Mouse (Mus musculus): ENCODE results near the gene Cd7.
"Not testable (repeated sequence)": the region's sequence is repeated elsewhere in the genome, so short reads cannot be mapped to it uniquely, and the experiment has no call there.

The Cd7 gene

GRCm38 (mm10) chr11:121045286-121045685 is 6.1 kb upstream of the Cd7 start:
- peak; percentile 19 to 46 for DNase-seq

DNA sequence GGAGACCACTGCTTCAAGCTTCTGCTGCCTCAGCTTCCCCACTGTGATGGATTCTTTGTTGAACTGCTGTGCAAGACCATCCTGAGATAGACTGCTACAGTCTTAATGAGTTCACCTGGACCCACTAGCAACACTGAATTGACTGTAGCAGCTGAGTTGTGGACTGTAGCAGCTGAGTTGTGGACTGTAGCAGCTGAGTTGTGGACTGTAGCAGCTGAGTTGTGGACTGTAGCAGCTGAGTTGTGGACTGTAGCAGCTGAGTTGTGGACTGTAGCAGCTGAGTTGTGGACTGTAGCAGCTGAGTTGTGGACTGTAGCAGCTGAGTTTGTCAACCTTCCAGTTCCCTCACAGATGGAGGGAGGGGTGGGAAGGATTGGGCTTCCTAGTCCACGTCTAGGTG is 3.8 kb upstream of the Cd7 start:
- not testable (repeated sequence) for DNase-seq

- DNase-seq: no peak
These were observed 3.3 kb upstream of the Cd7 start for GRCm38 (mm10) chr11:121042480-121042879.

- no peak for DNase-seq
These were observed 2.4 kb upstream of the Cd7 start for GRCm38 (mm10) chr11:121041636-121042035.

DNA sequence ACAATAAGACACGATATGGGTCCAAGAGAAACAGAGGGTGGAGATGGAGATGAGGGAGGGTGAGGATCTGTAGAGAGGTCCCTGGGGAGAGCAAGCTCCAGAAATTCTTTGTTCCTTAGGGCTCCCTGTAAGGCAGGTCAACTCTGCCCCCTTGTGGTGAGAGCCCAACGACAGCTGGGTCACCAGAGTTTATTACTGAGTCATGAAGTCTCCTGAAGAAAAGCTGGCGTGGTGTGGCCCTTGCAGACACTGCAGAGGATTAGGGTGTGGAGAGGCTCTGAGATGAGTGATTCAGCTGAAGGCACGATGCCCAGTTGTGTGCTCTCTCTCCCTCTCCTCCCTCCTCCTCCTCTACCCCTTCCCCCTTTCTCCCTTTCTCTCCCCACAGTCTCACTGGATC is 2.0 kb upstream of the Cd7 start:
- peak; percentile 74 to 80 for DNase-seq

GRCm38 (mm10) chr11:121038366-121039240 is 615 bp downstream of the Cd7 start:
- DNase-seq: no peak

DNA sequence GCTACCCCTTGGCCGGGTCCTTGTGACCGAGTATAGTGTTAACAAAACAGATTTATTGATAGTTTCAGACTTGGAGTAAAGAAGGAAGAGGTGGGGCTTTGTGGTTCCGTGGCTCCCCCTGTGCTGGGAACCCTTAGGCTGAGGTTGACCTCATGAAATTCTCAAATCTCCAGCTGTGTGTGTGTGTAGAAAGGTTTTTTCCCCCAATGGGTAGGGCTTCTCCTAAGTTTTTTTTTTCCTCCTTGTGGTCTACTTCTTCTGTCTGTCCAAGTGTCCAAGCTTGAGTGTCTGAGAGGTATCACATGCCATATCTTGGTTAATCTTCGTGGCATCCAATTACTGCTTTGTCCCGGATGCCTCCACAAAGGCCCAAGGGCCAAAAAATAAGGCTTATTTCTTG is 6.1 kb downstream of the Cd7 start:
- DNase-seq: no peak

DNA sequence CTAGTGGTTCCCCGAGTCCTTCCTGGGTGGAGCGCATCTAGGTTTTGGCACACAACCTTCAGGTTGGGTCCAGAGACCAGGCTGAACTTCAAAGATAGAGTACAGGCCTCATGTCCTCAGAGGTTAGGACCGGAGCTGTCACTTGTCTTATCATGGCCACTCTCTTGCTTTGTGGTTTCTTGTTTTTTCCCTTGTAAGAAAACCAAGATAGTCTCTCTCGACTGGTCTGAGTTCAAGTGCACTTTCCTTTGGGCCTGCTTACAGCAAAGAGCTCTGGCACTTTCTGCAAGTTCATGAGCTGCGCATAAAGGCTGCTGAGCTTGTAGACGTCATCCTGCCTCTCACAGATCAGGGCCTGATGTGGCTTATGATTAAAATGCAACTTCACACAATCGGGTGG is 12.0 kb downstream of the Cd7 start:
- no peak for DNase-seq

DNA sequence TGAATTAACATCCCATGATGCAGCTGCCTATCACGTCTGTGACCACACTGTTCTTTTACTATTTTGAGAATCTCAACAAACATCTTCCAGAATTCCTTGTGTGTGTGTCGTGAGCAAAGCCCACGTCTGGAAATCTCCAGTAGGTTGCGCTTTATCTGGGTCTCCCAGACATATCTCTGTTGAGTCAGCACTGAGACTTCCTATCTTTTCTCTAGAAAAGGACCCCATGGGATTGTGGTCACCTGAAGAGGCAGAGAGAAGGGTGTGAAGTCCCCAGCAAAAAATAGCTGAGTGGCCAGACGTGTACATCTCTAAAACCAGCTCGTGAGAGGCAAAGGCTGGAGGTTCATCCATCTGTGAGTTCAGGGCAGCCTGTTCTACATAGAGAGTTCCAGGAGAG is 15.1 kb downstream of the Cd7 start:
- DNase-seq: no peak

GRCm38 (mm10) chr11:121019501-121019900 is 19.7 kb downstream of the Cd7 start:
- no peak for DNase-seq

- DNase-seq: peak; percentile 54 to 64
These were observed 21.5 kb downstream of the Cd7 start for GRCm38 (mm10) chr11:121017703-121018102.

- peak in 1 of 2 experiments; percentile 30 for DNase-seq
These were observed 23.7 kb downstream of the Cd7 start for GRCm38 (mm10) chr11:121015472-121015871.

- peak; percentile 60 to 78 for DNase-seq
These were observed 24.3 kb downstream of the Cd7 start for GRCm38 (mm10) chr11:121014896-121015300.

- DNase-seq: no peak
These were observed 25.6 kb downstream of the Cd7 start for GRCm38 (mm10) chr11:121013656-121014055.

DNA sequence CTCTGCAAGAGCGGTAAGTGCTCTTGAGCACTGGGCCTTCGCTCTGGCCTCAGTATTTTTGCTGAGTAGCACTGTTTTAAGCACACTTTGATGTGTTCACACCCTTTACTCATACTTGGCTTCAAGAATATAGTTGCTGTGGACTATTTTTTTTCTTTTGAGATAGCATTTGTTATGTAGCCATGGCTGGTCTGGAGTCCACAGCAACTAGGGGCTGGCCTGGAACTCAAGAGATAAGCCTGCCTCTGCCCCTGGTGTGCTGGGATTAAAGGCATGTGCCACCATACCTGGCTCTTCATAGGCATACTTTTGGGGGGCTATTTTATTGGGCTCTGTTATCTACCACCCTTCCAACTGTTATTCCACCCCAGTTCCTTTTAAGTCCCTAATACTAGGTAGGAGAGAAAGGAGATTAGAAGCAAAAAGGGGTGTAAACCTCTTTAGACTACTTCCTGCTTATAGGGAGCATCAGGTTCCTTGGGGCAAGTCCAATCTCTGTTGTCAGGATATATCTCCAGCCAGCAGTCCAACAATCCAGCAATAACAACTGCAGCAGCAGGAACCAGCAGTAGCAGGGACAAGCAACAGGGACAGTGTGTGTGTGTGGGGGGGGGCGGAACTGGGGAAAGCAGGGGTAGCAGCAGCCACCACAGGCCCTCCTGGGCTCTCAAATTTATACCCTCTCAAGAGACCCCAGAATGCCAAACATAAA is 29.0 kb downstream of the Cd7 start:
- DNase-seq: no peak

GRCm38 (mm10) chr11:121006184-121006583 is 33.0 kb downstream of the Cd7 start:
- DNase-seq: no peak

DNA sequence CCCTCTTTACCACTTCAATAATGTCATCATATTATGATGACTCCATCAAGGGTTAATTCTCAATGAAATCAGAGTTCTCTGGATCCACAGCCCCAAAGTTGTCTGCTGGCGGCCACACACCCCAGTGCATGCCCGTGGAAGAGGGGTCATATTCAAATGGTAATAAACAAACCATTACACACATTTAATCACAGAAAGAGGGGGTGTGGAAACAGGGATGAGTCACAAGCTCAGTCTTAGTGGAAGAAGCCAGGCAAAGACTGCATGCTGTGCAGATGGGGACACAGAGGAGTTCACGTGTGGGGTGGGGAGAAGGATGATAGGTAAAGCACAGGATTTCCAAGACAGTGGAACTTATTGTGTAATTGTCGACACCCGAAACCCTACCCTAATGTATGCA is 34.9 kb downstream of the Cd7 start:
- no peak for DNase-seq

- DNase-seq: peak in 1 of 2 experiments; percentile 35
These were observed 37.3 kb downstream of the Cd7 start for GRCm38 (mm10) chr11:121001966-121002365.

GRCm38 (mm10) chr11:120994741-120995140 is 44.5 kb downstream of the Cd7 start:
- DNase-seq: no peak

- no peak for DNase-seq
These were observed 45.6 kb downstream of the Cd7 start for GRCm38 (mm10) chr11:120993586-120993985.

DNA sequence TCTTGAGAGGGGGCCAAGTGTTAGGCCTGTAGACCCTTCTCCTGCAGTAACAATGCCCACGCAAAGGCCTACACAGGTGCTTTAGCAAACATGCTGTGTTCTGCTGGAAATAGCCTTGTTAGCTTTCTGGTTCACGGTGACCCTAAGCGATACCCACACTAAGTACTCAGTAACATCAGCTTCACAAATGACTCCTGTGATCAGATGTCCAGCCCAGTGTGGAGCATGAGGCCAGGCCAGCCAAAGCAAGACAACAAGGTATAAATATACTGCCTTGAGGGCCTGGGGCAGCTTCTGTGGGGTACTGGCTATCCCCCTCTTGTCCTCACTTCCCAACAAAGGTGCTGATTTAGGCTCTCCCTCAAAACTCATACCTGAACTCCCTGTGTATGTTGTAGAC is 46.1 kb downstream of the Cd7 start:
- DNase-seq: no peak

DNA sequence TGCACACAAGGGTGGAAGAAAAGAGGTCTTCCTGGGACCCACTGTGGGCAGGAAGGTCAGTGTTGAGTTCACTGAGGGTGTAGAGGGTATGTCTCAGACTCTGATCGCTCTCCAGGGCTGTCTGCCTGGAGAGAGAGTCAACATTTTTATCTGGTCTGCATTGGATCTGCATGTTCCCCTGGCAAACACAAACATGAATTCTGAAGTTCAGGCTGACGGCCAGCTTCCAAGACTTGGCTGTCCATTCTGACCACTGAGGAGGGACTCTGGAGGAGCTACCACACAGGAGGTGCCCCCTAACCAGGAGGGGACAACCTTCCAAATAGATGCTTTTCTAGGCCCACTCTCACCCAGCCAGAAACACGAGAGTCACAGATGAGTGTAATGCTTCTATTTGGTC is 47.4 kb downstream of the Cd7 start:
- peak; percentile 13 to 18 for DNase-seq

DNA sequence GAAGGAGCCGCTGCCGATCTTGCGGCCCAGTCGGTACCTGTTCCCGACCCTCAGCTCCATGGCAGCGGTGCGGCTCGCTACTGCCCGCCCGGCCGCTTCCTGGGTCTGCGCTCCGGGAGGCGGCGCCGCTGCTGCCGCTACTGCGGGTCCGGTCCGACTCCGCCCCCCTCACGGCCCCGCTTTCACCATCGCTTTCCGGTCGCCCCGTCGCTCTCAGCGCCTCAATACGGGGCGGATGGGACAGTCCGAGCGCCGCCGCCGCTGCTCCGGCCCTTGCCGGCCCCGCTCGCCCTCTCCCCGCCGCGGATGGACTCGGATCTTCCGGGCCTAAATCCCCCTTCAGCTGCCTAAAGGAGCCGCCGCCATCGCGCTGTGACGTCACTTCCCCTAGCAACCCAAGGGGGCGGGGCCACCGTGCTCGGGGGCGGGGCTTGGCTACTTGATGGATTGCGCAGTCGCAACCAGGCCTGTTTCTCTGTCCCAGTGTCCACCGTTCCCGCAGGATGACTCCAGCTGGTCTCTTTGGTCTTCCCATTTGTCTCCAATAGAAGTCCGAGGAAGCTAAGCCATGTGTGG is 48.2 kb downstream of the Cd7 start, which contains the start of gene Csnk1d:
Gene Csnk1d (minus strand): TSS at position 380 of the 576 bp plus-strand sequence.
- DNase-seq: peak; percentile 96 to 97
